Mouse (Mus musculus): ENCODE data around the gene Il9. TPM values are rescaled to one million over a fixed set of nuclear protein-coding genes. Genes with fewer than 3 reads are reported as not detected.

The Il9 gene
- polyA plus RNA-seq (2012; rRNA removed), result not detected in 2 replicates

DNA sequence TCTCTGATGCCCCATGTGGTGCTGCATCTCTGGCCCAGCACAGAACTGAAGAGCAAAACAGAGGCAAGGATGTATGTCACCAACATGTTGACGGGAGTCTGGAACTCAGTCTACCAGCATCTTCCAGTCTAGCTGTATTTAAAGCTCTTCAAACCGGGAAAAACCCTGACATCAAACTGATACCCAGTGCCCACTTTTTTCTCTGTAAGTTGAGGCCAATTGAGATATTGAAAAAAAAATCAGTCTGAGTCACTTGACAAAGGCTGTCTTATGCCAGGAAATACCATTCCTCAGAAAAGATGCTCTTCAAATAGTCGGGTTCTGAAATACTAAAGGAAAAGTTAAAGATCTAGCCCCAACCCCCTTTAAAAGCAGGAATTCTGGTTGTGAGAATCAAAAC, at the start of gene Il9:
TSS of gene Il9 (minus strand) at position 101 of the 400 bp plus-strand sequence.
- WGBS, result 71% methylated on average over 3 of the region's 3 CpGs
- H3K4me1 ChIP-seq (ENCODE audit: control insufficient read depth, insufficient read depth, insufficient read length, low read length), result no peaks in the 10 kb centered on the region
- no peak for TF ChIP-seq CTCF (IDR thresholded peaks at IDR 0.05; ENCODE audit: extremely low read depth, insufficient read length, insufficient replicate concordance, low read depth, low read length)
- no peak for TF ChIP-seq POLR2A (IDR thresholded peaks at IDR 0.05; ENCODE audit: low read depth, low read length)
- no peaks in the 10 kb centered on the region for H3K27me3 ChIP-seq (ENCODE audit: control insufficient read depth, insufficient read depth, low read length)
- no peak within 1 kb of the TSS for H3K4me3 ChIP-seq (ENCODE audit: low read depth, low read length)
- no peak within 1 kb of the TSS for H3K27ac ChIP-seq (ENCODE audit: insufficient read depth, low read depth, low read length)
- no peaks in the 10 kb centered on the region for H3K36me3 ChIP-seq (ENCODE audit: control insufficient read depth, insufficient read depth, low read length)

DNA sequence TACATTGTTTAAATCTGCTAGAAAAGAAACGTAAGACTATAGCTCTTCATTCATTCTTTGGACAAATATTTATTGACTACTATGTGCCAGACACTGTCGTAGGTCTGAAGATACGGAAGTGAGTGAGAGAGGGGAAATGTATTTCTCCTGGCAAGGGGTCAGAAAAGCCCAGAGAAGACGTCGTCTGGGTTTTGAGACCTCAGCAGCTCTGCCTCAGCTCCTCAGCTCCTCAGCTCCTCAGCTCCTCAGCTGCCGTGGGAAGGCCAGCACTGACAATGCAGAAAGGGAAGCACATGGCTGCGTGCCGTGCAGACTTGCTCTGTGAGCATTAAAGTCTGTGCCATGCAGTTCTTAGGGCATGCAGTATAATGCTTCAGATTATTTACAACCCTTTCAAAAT, 47.6 kb upstream of the Il9 start:
- Histone ChIP-seq H3K27me3 (ENCODE audit: control insufficient read depth, insufficient read depth, low read length) (no peaks in the 10 kb centered on the region), H3K27ac (ENCODE audit: insufficient read depth, low read depth, low read length) (no peak overlapping the region), H3K4me1 (ENCODE audit: control insufficient read depth, insufficient read depth, insufficient read length, low read length) (0 out of 2 replicates have a peak, but pooled peaks cover 3% of the 10 kb centered on the region), H3K36me3 (ENCODE audit: control insufficient read depth, insufficient read depth, low read length) (no peaks in the 10 kb centered on the region), H3K4me3 (ENCODE audit: low read depth, low read length) (no peak overlapping the region)
- WGBS, result 59% methylated on average over 8 of the region's 8 CpGs
- TF ChIP-seq CTCF (IDR thresholded peaks at IDR 0.05; ENCODE audit: extremely low read depth, insufficient read length, insufficient replicate concordance, low read depth, low read length) (no peak), POLR2A (IDR thresholded peaks at IDR 0.05; ENCODE audit: low read depth, low read length) (no peak)

DNA sequence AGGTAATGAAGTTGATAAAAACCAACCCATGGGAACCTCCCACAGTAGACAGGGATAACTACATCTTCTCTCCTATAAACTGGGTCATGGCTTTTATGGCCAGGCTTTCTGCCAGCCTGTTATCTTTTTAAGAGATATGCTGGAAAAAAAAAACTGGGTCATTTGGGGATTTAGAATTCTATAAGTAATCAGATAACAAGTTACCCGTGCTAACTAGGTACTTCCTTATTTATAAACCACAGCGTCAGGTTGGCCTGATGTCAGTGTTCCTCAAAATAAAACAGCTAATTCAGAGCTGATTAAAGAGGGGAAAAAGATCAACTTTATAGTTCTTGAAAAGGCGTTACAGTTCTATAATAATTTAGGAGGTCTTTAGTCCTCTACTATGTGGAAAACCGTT, 47.0 kb upstream of the Il9 start:
- no peaks in the 10 kb centered on the region for H3K36me3 ChIP-seq (ENCODE audit: control insufficient read depth, insufficient read depth, low read length)
- no peaks in the 10 kb centered on the region for H3K27me3 ChIP-seq (ENCODE audit: control insufficient read depth, insufficient read depth, low read length)
- TF ChIP-seq CTCF (IDR thresholded peaks at IDR 0.05; ENCODE audit: extremely low read depth, insufficient read length, insufficient replicate concordance, low read depth, low read length) (no peak), POLR2A (IDR thresholded peaks at IDR 0.05; ENCODE audit: low read depth, low read length) (no peak)
- no peak overlapping the region for H3K27ac ChIP-seq (ENCODE audit: insufficient read depth, low read depth, low read length)
- WGBS, result 24% methylated on average over 4 of the region's 4 CpGs
- 0 out of 2 replicates have a peak, but pooled peaks cover 3% of the 10 kb centered on the region for H3K4me1 ChIP-seq (ENCODE audit: control insufficient read depth, insufficient read depth, insufficient read length, low read length)
- H3K4me3 ChIP-seq (ENCODE audit: low read depth, low read length), result no peak overlapping the region

DNA sequence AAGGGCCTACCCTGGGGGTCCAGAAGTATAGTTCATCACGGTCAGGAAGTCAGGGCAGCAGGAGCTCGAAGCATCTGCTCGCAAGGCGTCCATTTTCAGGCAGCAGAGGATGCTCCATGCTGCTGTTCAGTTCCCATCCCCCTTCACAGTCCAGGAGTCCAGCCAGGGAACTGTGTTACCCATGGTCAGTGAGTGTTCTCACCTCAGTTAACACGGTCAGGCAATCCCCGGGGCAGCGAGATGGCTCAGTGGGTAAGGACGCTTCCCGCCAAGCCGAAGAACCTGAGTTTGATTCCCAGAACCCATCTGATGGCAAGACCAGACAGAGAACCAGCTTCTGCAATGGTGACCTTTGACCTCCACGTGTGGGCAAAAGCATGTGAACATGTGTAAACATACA, 46.2 kb upstream of the Il9 start:
- Histone ChIP-seq H3K36me3 (ENCODE audit: control insufficient read depth, insufficient read depth, low read length) (no peaks in the 10 kb centered on the region), H3K4me3 (ENCODE audit: low read depth, low read length) (no peak overlapping the region), H3K27ac (ENCODE audit: insufficient read depth, low read depth, low read length) (no peak overlapping the region), H3K27me3 (ENCODE audit: control insufficient read depth, insufficient read depth, low read length) (no peaks in the 10 kb centered on the region), H3K4me1 (ENCODE audit: control insufficient read depth, insufficient read depth, insufficient read length, low read length) (0 out of 2 replicates have a peak, but pooled peaks cover 3% of the 10 kb centered on the region)
- TF ChIP-seq CTCF (IDR thresholded peaks at IDR 0.05; ENCODE audit: extremely low read depth, insufficient read length, insufficient replicate concordance, low read depth, low read length) (no peak), POLR2A (IDR thresholded peaks at IDR 0.05; ENCODE audit: low read depth, low read length) (no peak)
- WGBS, result 91% methylated on average over 11 of the region's 11 CpGs

DNA sequence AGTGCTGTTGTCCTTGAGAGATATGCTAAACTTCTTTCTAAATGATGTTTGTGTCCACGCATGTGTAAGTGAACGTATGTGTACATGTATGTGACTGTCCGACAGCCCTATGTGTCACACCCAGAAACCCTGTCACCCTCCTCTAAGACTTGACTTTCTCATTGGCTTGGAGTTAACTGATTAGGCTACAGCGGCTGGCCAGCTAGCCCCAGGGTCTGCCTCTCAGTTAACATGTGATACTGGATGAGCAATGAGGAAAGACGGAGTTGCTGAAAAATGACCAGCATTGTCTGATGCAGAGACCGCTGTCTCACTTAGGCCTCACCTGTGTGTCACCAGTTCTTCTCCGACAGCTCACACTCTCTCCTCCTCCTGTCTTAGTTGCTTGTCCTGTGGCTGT, 45.8 kb upstream of the Il9 start:
- 96% methylated on average over 7 of the region's 7 CpGs for WGBS
- Histone ChIP-seq H3K27me3 (ENCODE audit: control insufficient read depth, insufficient read depth, low read length) (no peaks in the 10 kb centered on the region), H3K4me1 (ENCODE audit: control insufficient read depth, insufficient read depth, insufficient read length, low read length) (peaks cover 4% of the 10 kb centered on the region; the same call in 1 of the 2 replicates), H3K36me3 (ENCODE audit: control insufficient read depth, insufficient read depth, low read length) (no peaks in the 10 kb centered on the region), H3K4me3 (ENCODE audit: low read depth, low read length) (no peak overlapping the region), H3K27ac (ENCODE audit: insufficient read depth, low read depth, low read length) (no peak overlapping the region)
- TF ChIP-seq POLR2A (IDR thresholded peaks at IDR 0.05; ENCODE audit: low read depth, low read length) (no peak), CTCF (IDR thresholded peaks at IDR 0.05; ENCODE audit: extremely low read depth, insufficient read length, insufficient replicate concordance, low read depth, low read length) (no peak)

DNA sequence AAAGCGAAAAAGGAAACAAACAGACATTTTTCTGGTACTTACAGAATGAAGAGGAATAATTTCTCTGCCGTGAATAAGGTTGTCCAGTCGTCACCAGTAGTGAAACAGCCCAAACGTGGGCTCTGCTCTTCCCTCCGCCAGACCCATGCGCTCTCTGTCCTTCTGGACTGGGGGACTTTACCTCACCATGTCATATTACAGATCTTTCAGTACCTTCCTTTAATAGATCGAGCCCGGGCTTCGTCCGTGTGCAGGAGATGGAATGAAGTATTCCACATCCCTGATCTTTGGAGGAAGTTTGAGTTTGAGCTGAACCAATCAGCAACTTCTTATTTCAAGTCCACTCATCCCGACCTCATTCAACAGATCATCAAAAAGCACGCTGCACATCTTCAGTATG, 44.8 kb upstream of the Il9 start:
- no peaks in the 10 kb centered on the region for H3K36me3 ChIP-seq (ENCODE audit: control insufficient read depth, insufficient read depth, low read length)
- H3K4me1 ChIP-seq (ENCODE audit: control insufficient read depth, insufficient read depth, insufficient read length, low read length), result peaks cover 6% of the 10 kb centered on the region; the same call in 1 of the 2 replicates
- no peak overlapping the region for H3K4me3 ChIP-seq (ENCODE audit: low read depth, low read length)
- WGBS, result 87% methylated on average over 12 of the region's 12 CpGs
- TF ChIP-seq CTCF (IDR thresholded peaks at IDR 0.05; ENCODE audit: extremely low read depth, insufficient read length, insufficient replicate concordance, low read depth, low read length), result no peak
- no peak for TF ChIP-seq POLR2A (IDR thresholded peaks at IDR 0.05; ENCODE audit: low read depth, low read length)
- no peak overlapping the region for H3K27ac ChIP-seq (ENCODE audit: insufficient read depth, low read depth, low read length)
- no peaks in the 10 kb centered on the region for H3K27me3 ChIP-seq (ENCODE audit: control insufficient read depth, insufficient read depth, low read length)

DNA sequence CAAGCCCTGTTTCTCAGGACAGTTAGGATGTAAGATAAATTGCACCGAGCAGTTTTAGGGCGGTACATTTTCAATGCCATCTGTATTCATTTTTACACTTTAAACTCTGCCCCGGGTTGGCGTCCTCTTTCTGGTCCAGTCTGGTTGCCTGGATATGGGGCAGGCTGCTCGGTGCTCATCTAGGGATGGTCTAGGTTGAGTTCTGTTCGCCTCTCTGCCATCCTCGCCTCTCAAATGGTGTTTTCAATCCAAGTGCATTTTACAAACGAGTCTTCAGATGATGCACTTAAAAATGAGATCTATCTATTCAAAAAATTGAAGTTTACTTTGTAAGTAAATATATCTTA, 40.7 kb upstream of the Il9 start:
- TF ChIP-seq POLR2A (IDR thresholded peaks at IDR 0.05; ENCODE audit: low read depth, low read length) (no peak), CTCF (IDR thresholded peaks at IDR 0.05; ENCODE audit: extremely low read depth, insufficient read length, insufficient replicate concordance, low read depth, low read length) (no peak)
- peak overlapping the region; percentile 79 for H3K4me3 ChIP-seq (ENCODE audit: low read depth, low read length)
- H3K4me1 ChIP-seq (ENCODE audit: control insufficient read depth, insufficient read depth, insufficient read length, low read length), result peaks cover 5% of the 10 kb centered on the region; the same call in 1 of the 2 replicates
- H3K27me3 ChIP-seq (ENCODE audit: control insufficient read depth, insufficient read depth, low read length), result no peaks in the 10 kb centered on the region
- H3K36me3 ChIP-seq (ENCODE audit: control insufficient read depth, insufficient read depth, low read length), result no peaks in the 10 kb centered on the region
- no peak overlapping the region for H3K27ac ChIP-seq (ENCODE audit: insufficient read depth, low read depth, low read length)
- WGBS, result 4% methylated on average over 8 of the region's 8 CpGs
